Mouse (Mus musculus) heart, adult 2 months (tissue): ENCODE measurements around the gene Cdyl2.

Experiments used
- CTCF ChIP-seq: fragments of 200-600 bp; IDR thresholded peaks from 2 replicates; pipeline ENCODE4 v1.8.1; 2022; ENCODE audit warnings: antibody characterized with exemption, mild to moderate bottlenecking, moderate library complexity
- EP300 ChIP-seq: fragments of 200-500 bp; IDR thresholded peaks from 2 replicates; pipeline ENCODE4 v1.6.1; 2011; ENCODE audit warnings: low read depth, low read length, control low read depth; ENCODE audit not compliant: insufficient read depth
- POLR2A ChIP-seq: fragments of 200-500 bp; IDR thresholded peaks from 2 replicates; pipeline ENCODE4 v1.6.1; 2011; ENCODE audit warnings: mild to moderate bottlenecking, low read depth, low read length, control low read depth; ENCODE audit not compliant: insufficient read depth

DNA sequence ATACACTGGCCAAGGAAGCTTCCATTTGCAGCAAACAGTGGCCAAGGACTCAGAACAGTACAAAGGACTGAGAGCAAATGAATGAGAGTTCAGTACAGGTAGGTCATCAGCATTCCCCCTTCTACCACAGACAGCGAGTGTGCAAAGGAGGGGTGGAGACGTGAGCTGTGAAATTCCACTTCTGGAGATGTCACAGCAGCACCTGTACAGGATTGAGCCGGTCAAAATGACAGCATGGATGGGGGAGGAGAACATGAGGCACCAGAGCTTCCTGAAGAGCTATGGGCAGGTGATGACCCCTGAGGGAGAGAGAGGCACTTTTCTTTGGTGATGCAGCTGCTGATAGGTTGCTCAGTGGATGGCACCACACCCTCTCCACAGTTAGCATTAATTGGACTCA is 25.3 kb downstream of the Cdyl2 start:
- TF ChIP-seq CTCF (no peak), EP300 (no peak), POLR2A (no peak)
